ENCODE assay signal across 14 mouse cellular contexts in genomic region chr15:19153682-19154081, GRCm38 (mm10).
"Had no signal": no experiment of that assay in that cellular context is flagged by ENCODE, and none has a peak within 500 bp of the region (broad histone marks: within the 10 kb centered on the region; RNA-seq: fewer than 3 reads in every experiment).

No protein-coding gene starts in this region.

- H3K9me3 ChIP-seq: limb, embryonic 12.5 days; megakaryocyte, embryonic 14.5 days; midbrain, embryonic 13.5 days had no signal

- H3K4me2 ChIP-seq: limb, embryonic 12.5 days; midbrain, embryonic 13.5 days had no signal

- H3K36me3 ChIP-seq: limb, embryonic 12.5 days; midbrain, embryonic 13.5 days had no signal

- H3K4me3 ChIP-seq: limb, embryonic 12.5 days; megakaryocyte, embryonic 14.5 days; midbrain, embryonic 13.5 days had no signal

- H3K9ac ChIP-seq: limb, embryonic 12.5 days; liver, embryonic 14.5 days; midbrain, embryonic 13.5 days had no signal

- H3K27me3 ChIP-seq: limb, embryonic 12.5 days; megakaryocyte, embryonic 14.5 days; midbrain, embryonic 13.5 days had no signal

- H3K27ac ChIP-seq: limb, embryonic 12.5 days; liver, embryonic 14.5 days; macrophage; midbrain, embryonic 13.5 days had no signal

- ATAC-seq: midbrain, embryonic 13.5 days had no signal

- H3K4me1 ChIP-seq: limb, embryonic 12.5 days; megakaryocyte, embryonic 14.5 days; midbrain, embryonic 13.5 days had no signal

- DNase-seq: kidney, adult 9 months; kidney, postnatal 10 days; kidney, postnatal 4 days; liver; lung, adult 2 months; lung, postnatal 10 days; right cerebral cortex, adult 18-20 months; right cerebral cortex, postnatal 25 days; thymus, postnatal 4 days had no signal
